Mouse (Mus musculus) T-cell, adult 2 months (primary cell): ENCODE measurements around the gene Dusp13.
A peak's percentile ranks its signal among the peaks of the same experiment; 100 is the strongest.

Source experiments
- DNase-seq: peaks from one replicate; pipeline ENCODE4 v3.0.0; 2022; ENCODE audit warnings: low spot score

Dusp13 gene

GRCm38 (mm10) chr14:21747436-21748141 is 3.4 kb downstream of the Dusp13 start:
- no peak for DNase-seq

GRCm38 (mm10) chr14:21746846-21747245 is 4.1 kb downstream of the Dusp13 start:
- DNase-seq, result no peak

GRCm38 (mm10) chr14:21746251-21746650 is 4.7 kb downstream of the Dusp13 start:
- DNase-seq, result no peak

- DNase-seq, result no peak
Observed at GRCm38 (mm10) chr14:21745149-21745548, 5.8 kb downstream of the Dusp13 start.

GRCm38 (mm10) chr14:21744169-21744568 is 6.8 kb downstream of the Dusp13 start:
- no peak for DNase-seq

GRCm38 (mm10) chr14:21742441-21742840 is 8.5 kb downstream of the Dusp13 start:
- DNase-seq, result no peak

GRCm38 (mm10) chr14:21741786-21742185 is 9.2 kb downstream of the Dusp13 start:
- peak; percentile 56 for DNase-seq

- DNase-seq, result no peak
Observed at GRCm38 (mm10) chr14:21741314-21741713, 9.7 kb downstream of the Dusp13 start.

- no peak for DNase-seq
Observed at GRCm38 (mm10) chr14:21740345-21740744, 10.6 kb downstream of the Dusp13 start.

- DNase-seq, result no peak
Observed at GRCm38 (mm10) chr14:21733131-21733905, 17.7 kb downstream of the Dusp13 start.

- no peak for DNase-seq
Observed at GRCm38 (mm10) chr14:21729936-21730335, 21.0 kb downstream of the Dusp13 start.

GRCm38 (mm10) chr14:21729031-21729732 is 21.8 kb downstream of the Dusp13 start:
- DNase-seq, result no peak

GRCm38 (mm10) chr14:21722021-21722698 is 28.8 kb downstream of the Dusp13 start:
- no peak for DNase-seq

- no peak for DNase-seq
Observed at GRCm38 (mm10) chr14:21720430-21721205, 30.4 kb downstream of the Dusp13 start.

GRCm38 (mm10) chr14:21719646-21720383 is 31.2 kb downstream of the Dusp13 start:
- no peak for DNase-seq

- no peak for DNase-seq
Observed at GRCm38 (mm10) chr14:21714486-21714885, 36.5 kb downstream of the Dusp13 start, which contains the start of gene Dupd1. TSS of gene Dupd1 (minus strand) at chr14:21714576.

GRCm38 (mm10) chr14:21711231-21711630 is 39.8 kb downstream of the Dusp13 start:
- DNase-seq, result no peak

GRCm38 (mm10) chr14:21709545-21709944 is 41.4 kb downstream of the Dusp13 start:
- no peak for DNase-seq

GRCm38 (mm10) chr14:21706759-21707571 is 44.0 kb downstream of the Dusp13 start:
- DNase-seq, result no peak

GRCm38 (mm10) chr14:21705462-21705861 is 45.5 kb downstream of the Dusp13 start:
- DNase-seq, result no peak
